Mouse (Mus musculus): Measurements from ENCODE around the gene Dido1. TPM values are rescaled to one million over a fixed set of nuclear protein-coding genes. Genes with fewer than 3 reads are reported as not detected.
A peak's percentile ranks its signal among the peaks of the same experiment; 100 is the strongest.
"Not testable (repeated sequence)": the region's sequence is repeated elsewhere in the genome, so short reads cannot be mapped to it uniquely, and the experiment has no call there.

Dido1 gene
- polyA plus RNA-seq, 1 experiment = 67.8 TPM

DNA sequence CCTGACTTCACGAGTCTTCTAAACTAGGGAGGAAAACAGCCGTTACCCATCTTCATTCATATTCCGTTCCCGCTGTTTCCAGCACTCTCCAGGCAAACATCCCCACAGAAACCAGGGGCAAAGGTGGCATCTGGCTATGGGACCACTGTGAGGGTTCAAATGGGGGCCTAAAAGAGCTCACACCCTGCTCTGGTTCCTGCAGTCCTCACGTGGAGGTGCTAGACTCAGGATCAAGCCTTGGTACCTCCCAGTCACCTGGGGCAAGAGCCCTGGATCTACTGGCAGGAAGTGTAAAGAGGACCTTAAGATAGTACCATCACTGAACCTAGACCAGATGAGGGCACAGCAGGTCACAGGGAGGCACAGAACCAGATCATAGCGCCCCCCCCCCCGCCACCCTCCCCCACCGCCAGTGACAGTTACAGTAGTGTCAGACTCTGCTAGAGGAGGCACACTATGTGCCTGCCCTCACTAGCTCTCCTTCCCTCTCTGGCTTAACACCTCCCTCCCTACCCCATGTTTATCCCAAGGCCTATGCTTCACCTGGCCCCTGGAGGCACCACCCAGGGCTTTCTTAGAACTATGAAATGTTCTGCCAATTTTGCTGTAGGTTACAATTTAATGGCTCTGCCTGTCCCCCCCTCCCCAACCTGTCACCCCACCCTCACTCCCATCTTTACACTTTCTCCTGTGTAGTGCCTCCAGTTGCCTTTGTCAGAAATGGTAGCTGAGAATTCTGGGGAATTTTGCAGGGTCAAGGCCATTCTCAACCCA lies 16.2 kb upstream of the Dido1 start:
- peak overlapping the region; percentile 91 for H3K27ac ChIP-seq (ENCODE audit: insufficient read depth, low read length)
- peaks cover 23% of the 10 kb centered on the region for H3K36me3 ChIP-seq (ENCODE audit: control insufficient read depth, insufficient read depth, low read length, poor library complexity, severe bottlenecking)
- H3K9ac ChIP-seq (ENCODE audit: low read depth, poor library complexity, severe bottlenecking) = peak overlapping the region; percentile 48
- H3K27me3 ChIP-seq (ENCODE audit: control insufficient read depth, insufficient read depth, low read length, poor library complexity, severe bottlenecking) = no peaks in the 10 kb centered on the region
- no peak for TF ChIP-seq EP300 (IDR thresholded peaks at IDR 0.05; ENCODE audit: insufficient read depth, low read depth, low read length)
- no peak for TF ChIP-seq POLR2A (IDR thresholded peaks at IDR 0.05; ENCODE audit: insufficient read depth, low read length)
- no peak for TF ChIP-seq CTCF (IDR thresholded peaks at IDR 0.05; ENCODE audit: low read depth, low read length)
- peak overlapping the region; percentile 51 for H3K4me3 ChIP-seq (ENCODE audit: low read depth, low read length)
- peaks cover 16% of the 10 kb centered on the region for H3K9me3 ChIP-seq (replicated peaks; ENCODE audit: control insufficient read depth, insufficient read depth, low read length, poor library complexity, severe bottlenecking)
- peaks cover 15% of the 10 kb centered on the region for H3K4me1 ChIP-seq (ENCODE audit: control insufficient read depth, insufficient read depth, low read length)

DNA sequence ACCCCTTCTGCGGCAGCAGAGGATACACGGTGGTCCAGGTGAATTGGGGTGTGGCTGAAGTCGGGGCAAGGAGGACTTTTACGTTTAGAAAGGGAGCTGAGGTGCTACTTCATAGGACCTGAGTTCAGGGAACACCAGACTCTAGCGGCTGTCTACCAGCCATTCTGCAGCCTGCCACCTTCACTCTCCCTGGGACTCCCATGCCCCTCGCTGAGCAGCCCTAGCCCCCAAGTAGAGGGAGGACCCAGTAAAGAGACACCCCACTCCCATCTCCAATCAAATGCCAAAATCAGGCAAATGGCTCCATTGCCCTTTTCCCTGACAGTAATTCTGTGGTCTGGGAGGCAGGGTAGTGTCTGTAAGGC lies 15.6 kb upstream of the Dido1 start:
- no peaks in the 10 kb centered on the region for H3K27me3 ChIP-seq (ENCODE audit: control insufficient read depth, insufficient read depth, low read length, poor library complexity, severe bottlenecking)
- peaks cover 16% of the 10 kb centered on the region for H3K9me3 ChIP-seq (replicated peaks; ENCODE audit: control insufficient read depth, insufficient read depth, low read length, poor library complexity, severe bottlenecking)
- peaks cover 29% of the 10 kb centered on the region for H3K36me3 ChIP-seq (ENCODE audit: control insufficient read depth, insufficient read depth, low read length, poor library complexity, severe bottlenecking)
- peak overlapping the region; percentile 51 for H3K4me3 ChIP-seq (ENCODE audit: low read depth, low read length)
- peak overlapping the region; percentile 48 for H3K9ac ChIP-seq (ENCODE audit: low read depth, poor library complexity, severe bottlenecking)
- TF ChIP-seq EP300 (IDR thresholded peaks at IDR 0.05; ENCODE audit: insufficient read depth, low read depth, low read length) (no peak), CTCF (IDR thresholded peaks at IDR 0.05; ENCODE audit: low read depth, low read length) (no peak), POLR2A (IDR thresholded peaks at IDR 0.05; ENCODE audit: insufficient read depth, low read length) (no peak)
- peak overlapping the region; percentile 58 for H3K27ac ChIP-seq (ENCODE audit: insufficient read depth, low read length)
- H3K4me1 ChIP-seq (ENCODE audit: control insufficient read depth, insufficient read depth, low read length) = peaks cover 15% of the 10 kb centered on the region

DNA sequence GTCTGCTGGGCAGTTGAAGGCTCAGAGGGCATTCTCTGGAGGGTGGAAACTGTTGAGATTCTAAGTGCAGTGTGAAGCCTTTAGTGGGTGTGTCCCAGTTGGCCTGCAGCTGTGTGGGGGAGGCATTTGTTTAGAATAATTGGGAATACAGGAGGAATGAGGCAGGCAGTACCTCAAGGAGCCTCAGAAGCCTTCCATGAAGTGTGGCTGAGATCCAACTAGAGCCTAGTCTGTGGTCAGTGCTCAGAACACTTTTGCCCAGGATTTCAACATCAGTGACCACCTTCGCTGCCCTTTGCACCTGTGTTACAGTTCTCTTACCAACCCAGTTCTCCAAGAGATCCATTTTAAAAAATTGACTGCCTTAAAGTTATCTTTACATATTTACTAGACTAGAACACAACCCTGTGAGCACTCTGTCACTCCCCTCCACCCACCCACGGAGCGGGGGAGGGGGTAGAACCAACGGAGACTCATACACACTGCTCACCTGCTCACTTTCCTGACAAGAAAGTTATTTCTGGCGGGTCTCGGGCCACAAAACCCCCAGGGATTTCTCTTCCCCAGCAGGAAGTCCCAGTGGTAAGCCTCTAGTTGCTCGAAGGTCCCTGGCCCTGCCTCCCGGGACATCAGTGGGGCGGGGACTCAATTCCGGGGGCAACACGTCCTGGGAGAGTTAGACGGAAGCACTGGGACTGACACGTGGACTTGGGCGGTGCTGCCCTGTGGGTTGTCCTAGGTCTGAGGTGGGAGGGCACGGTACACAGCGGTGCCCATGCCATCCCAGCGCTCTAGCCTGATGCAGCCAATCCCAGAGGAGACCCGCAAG lies 15.0 kb upstream of the Dido1 start, which contains the start of gene Slc17a9:
TSS of gene Slc17a9 (plus strand) at position 679 of the 829 bp plus-strand sequence.
- peaks cover 15% of the 10 kb centered on the region for H3K4me1 ChIP-seq (ENCODE audit: control insufficient read depth, insufficient read depth, low read length)
- peak within 1 kb of the TSS; percentile 48 for H3K9ac ChIP-seq (ENCODE audit: low read depth, poor library complexity, severe bottlenecking)
- H3K4me3 ChIP-seq (ENCODE audit: low read depth, low read length) = peak within 1 kb of the TSS; percentile 51
- H3K27me3 ChIP-seq (ENCODE audit: control insufficient read depth, insufficient read depth, low read length, poor library complexity, severe bottlenecking) = no peaks in the 10 kb centered on the region
- H3K36me3 ChIP-seq (ENCODE audit: control insufficient read depth, insufficient read depth, low read length, poor library complexity, severe bottlenecking) = peaks cover 35% of the 10 kb centered on the region
- H3K27ac ChIP-seq (ENCODE audit: insufficient read depth, low read length) = peak within 1 kb of the TSS; percentile 58
- peaks cover 16% of the 10 kb centered on the region for H3K9me3 ChIP-seq (replicated peaks; ENCODE audit: control insufficient read depth, insufficient read depth, low read length, poor library complexity, severe bottlenecking)
- TF ChIP-seq EP300 (IDR thresholded peaks at IDR 0.05; ENCODE audit: insufficient read depth, low read depth, low read length) (no peak; the same call in 1 of the 2 replicates), CTCF (IDR thresholded peaks at IDR 0.05; ENCODE audit: low read depth, low read length) (no peak), POLR2A (IDR thresholded peaks at IDR 0.05; ENCODE audit: insufficient read depth, low read length) (no peak)

DNA sequence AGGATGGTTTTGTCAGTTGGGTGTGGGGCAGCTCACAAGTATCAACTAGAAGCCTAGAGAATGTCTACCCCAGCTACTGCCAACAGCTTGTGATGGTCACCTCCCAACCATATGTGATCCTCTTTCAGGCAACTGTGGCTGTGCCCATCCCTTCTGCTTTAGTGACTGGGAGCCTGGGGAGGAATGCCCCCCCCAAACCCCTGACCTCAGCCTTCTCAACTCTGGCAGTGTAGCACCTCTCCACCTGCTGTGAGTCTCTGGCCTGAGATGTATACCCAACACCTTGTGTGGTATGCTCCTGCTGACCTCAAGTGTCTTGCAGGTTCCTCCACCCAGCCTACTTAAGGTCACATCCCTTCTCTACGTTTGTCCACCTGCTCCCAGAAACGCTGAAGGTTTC lies 14.1 kb upstream of the Dido1 start:
- Histone ChIP-seq H3K27me3 (ENCODE audit: control insufficient read depth, insufficient read depth, low read length, poor library complexity, severe bottlenecking) (no peaks in the 10 kb centered on the region), H3K9ac (ENCODE audit: low read depth, poor library complexity, severe bottlenecking) (no peak overlapping the region), H3K4me1 (ENCODE audit: control insufficient read depth, insufficient read depth, low read length) (peaks cover 15% of the 10 kb centered on the region), H3K9me3 (replicated peaks; ENCODE audit: control insufficient read depth, insufficient read depth, low read length, poor library complexity, severe bottlenecking) (peaks cover 16% of the 10 kb centered on the region), H3K4me3 (ENCODE audit: low read depth, low read length) (no peak overlapping the region), H3K36me3 (ENCODE audit: control insufficient read depth, insufficient read depth, low read length, poor library complexity, severe bottlenecking) (peaks cover 42% of the 10 kb centered on the region), H3K27ac (ENCODE audit: insufficient read depth, low read length) (peak overlapping the region; percentile 58)
- no peak for TF ChIP-seq EP300 (IDR thresholded peaks at IDR 0.05; ENCODE audit: insufficient read depth, low read depth, low read length)
- no peak for TF ChIP-seq CTCF (IDR thresholded peaks at IDR 0.05; ENCODE audit: low read depth, low read length)
- TF ChIP-seq POLR2A (IDR thresholded peaks at IDR 0.05; ENCODE audit: insufficient read depth, low read length) = no peak

DNA sequence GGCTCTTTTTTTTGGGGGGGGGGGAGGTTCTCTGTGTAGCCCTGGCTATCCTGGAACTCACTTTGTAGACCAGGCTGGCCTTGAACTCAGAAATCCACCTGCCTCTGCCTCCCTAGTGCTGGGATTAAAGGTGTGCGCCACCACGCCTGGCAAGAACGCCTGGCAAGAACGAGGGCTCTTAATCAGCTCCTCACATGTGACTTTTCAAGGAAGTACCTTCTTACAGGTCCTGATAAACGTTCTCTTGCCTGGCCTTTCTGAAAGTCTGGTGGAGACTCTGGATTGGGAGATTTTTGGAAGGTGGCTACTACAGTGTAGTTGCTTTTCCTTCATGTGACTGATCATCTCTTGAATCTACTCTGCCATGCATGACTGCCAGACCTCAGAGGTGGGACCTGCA lies 12.9 kb upstream of the Dido1 start:
- H3K9ac ChIP-seq (ENCODE audit: low read depth, poor library complexity, severe bottlenecking); H3K4me1 ChIP-seq (ENCODE audit: control insufficient read depth, insufficient read depth, low read length); H3K27me3 ChIP-seq (ENCODE audit: control insufficient read depth, insufficient read depth, low read length, poor library complexity, severe bottlenecking); H3K4me3 ChIP-seq (ENCODE audit: low read depth, low read length); H3K27ac ChIP-seq (ENCODE audit: insufficient read depth, low read length): not testable (repeated sequence)
- H3K36me3 ChIP-seq (ENCODE audit: control insufficient read depth, insufficient read depth, low read length, poor library complexity, severe bottlenecking) = peaks cover 51% of the 10 kb centered on the region
- peaks cover 16% of the 10 kb centered on the region for H3K9me3 ChIP-seq (replicated peaks; ENCODE audit: control insufficient read depth, insufficient read depth, low read length, poor library complexity, severe bottlenecking)

Data from ES-Bruce4 (cell line).